Mouse (Mus musculus): Measurements from ENCODE around the gene Gabpb1.

GRCm38 (mm10) chr2:126601918-126602600 lies 74.1 kb downstream of the Gabpb1 start:
- TF ChIP-seq CTCF (conservative IDR thresholded peaks at IDR 0.05 in 1 of 2, IDR thresholded peaks at IDR 0.05 in 1 of 2; ENCODE audit: low read depth in 2 of 2, low read length in 2 of 2), result no peak
- TF ChIP-seq POLR2A (IDR thresholded peaks at IDR 0.05; ENCODE audit: low read depth, low read length), result no peak
- no peak for TF ChIP-seq NRF1 (IDR thresholded peaks at IDR 0.05; ENCODE audit: low read depth, low read length)
- no peak for TF ChIP-seq HCFC1 (IDR thresholded peaks at IDR 0.05; ENCODE audit: low read depth, low read length)
- TF ChIP-seq EP300 (IDR thresholded peaks at IDR 0.05; ENCODE audit: low read length), result peak; percentile 81
- no peak for TF ChIP-seq MAZ (IDR thresholded peaks at IDR 0.05; ENCODE audit: low read depth, low read length)
